Mouse (Mus musculus) limb, embryonic 12.5 days (tissue): ENCODE measurements around the gene Thrb. TPM values are rescaled to one million over a fixed set of nuclear protein-coding genes. Genes with fewer than 3 reads are reported as not detected.

Source experiments
- ATAC-seq: fragments of 200-750 bp; cut with Nextera tagmentation; 2 replicates; pipeline ENCODE4 v1.8.0; 2017; ENCODE audit warnings: low read depth, moderate TSS enrichment; ENCODE audit not compliant: insufficient number of reproducible peaks, insufficient read depth, low FRiP score, low TSS enrichment
- H3K27ac ChIP-seq: fragments of 300-500 bp; sonication (generic); 2 replicates; pipeline ENCODE4 v1.5.1; 2016; ENCODE audit warnings: mild to moderate bottlenecking, moderate library complexity
- H3K27me3 ChIP-seq: fragments of 300-500 bp; sonication (generic); 2 replicates; pipeline ENCODE4 v1.6.1; 2016; ENCODE audit warnings: mild to moderate bottlenecking, moderate library complexity
- H3K36me3 ChIP-seq: fragments of 300-500 bp; sonication (generic); 2 replicates; pipeline ENCODE4 v1.6.1; 2016; ENCODE audit warnings: mild to moderate bottlenecking, moderate library complexity
- H3K4me1 ChIP-seq: fragments of 300-500 bp; sonication (generic); replicated peaks from 2 replicates; pipeline ENCODE4 v1.6.1; 2016
- H3K4me2 ChIP-seq: fragments of 300-500 bp; sonication (generic); 2 replicates; pipeline ENCODE4 v1.6.1; 2016; ENCODE audit warnings: mild to moderate bottlenecking, moderate library complexity
- H3K4me3 ChIP-seq: fragments of 300-500 bp; sonication (generic); replicated peaks from 2 replicates; pipeline ENCODE4 v1.5.1; 2016; ENCODE audit warnings: mild to moderate bottlenecking
- H3K9ac ChIP-seq: fragments of 300-500 bp; sonication (generic); replicated peaks from 2 replicates; pipeline ENCODE4 v1.6.1; 2016; ENCODE audit warnings: mild to moderate bottlenecking, moderate library complexity
- H3K9me3 ChIP-seq: fragments of 300-500 bp; sonication (generic); 2 replicates; pipeline ENCODE4 v1.6.1; 2016; ENCODE audit warnings: mild to moderate bottlenecking, moderate library complexity
- WGBS: fragments of 180-500 bp; shearing (Covaris S2); methylation state at CpG from one replicate; pipeline ENCODE4 v1.1.7; 2016; 5-methylcytosine and 5-hydroxymethylcytosine counted together
- polyA plus RNA-seq: library from polyadenylated mRNA; unstranded; fragments of >200 nt; fragmentation: Nextera tagmentation; extraction: Ambion mirVana; gene quantifications from 2 replicates; pipeline ENCODE4 v1.2.1, GENCODE M21; 2016

The Thrb gene
- polyA plus RNA-seq, 1 experiment from 2014 or later: 0.48 TPM

GRCm38 (mm10) chr14:17845003-17845697 lies 185.1 kb downstream of the Thrb start:
- Histone ChIP-seq H3K27ac (no peak overlapping the region), H3K9me3 (no peaks in the 10 kb centered on the region), H3K27me3 (no peaks in the 10 kb centered on the region; the same call in 1 of the 2 replicates), H3K4me1 (no peaks in the 10 kb centered on the region), H3K4me2 (no peak overlapping the region), H3K36me3 (no peaks in the 10 kb centered on the region), H3K9ac (no peak overlapping the region), H3K4me3 (no peak overlapping the region)
- WGBS: 80% methylated on average over 5 of the region's 5 CpGs
- no peak for ATAC-seq

- Histone ChIP-seq H3K4me3 (no peak overlapping the region), H3K27ac (no peak overlapping the region), H3K9ac (no peak overlapping the region), H3K9me3 (no peaks in the 10 kb centered on the region), H3K36me3 (no peaks in the 10 kb centered on the region), H3K4me2 (no peak overlapping the region), H3K4me1 (no peaks in the 10 kb centered on the region), H3K27me3 (no peaks in the 10 kb centered on the region; the same call in 1 of the 2 replicates)
- 74% methylated on average over 6 of the region's 6 CpGs for WGBS
- no peak for ATAC-seq
These were observed 185.8 kb downstream of the Thrb start for GRCm38 (mm10) chr14:17845871-17846270.

DNA sequence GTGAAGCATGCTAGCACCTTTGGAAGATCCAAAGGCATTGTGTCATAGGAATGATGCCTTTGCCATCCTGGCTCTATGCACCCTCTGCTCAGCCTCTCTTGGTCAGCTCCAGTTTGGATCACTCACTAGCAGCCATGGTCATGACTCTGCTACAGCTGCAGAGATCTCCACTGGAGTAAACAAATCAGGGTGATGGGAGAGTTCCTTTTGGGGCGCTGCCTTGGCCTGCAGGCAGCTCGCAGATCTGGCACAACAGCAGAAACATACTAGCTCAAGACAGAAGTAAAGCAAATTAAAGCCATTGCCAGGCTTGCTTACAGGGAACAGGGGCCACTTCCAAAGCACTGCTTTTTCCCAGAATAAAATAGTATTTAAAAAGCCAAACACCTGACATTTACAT lies 186.6 kb downstream of the Thrb start:
- Histone ChIP-seq H3K27ac (no peak overlapping the region), H3K4me1 (no peaks in the 10 kb centered on the region), H3K9ac (no peak overlapping the region), H3K9me3 (no peaks in the 10 kb centered on the region), H3K36me3 (no peaks in the 10 kb centered on the region), H3K27me3 (no peaks in the 10 kb centered on the region; the same call in 1 of the 2 replicates), H3K4me2 (no peak overlapping the region), H3K4me3 (no peak overlapping the region)
- WGBS: 93% methylated on average over 2 of the region's 2 CpGs
- ATAC-seq: no peak

DNA sequence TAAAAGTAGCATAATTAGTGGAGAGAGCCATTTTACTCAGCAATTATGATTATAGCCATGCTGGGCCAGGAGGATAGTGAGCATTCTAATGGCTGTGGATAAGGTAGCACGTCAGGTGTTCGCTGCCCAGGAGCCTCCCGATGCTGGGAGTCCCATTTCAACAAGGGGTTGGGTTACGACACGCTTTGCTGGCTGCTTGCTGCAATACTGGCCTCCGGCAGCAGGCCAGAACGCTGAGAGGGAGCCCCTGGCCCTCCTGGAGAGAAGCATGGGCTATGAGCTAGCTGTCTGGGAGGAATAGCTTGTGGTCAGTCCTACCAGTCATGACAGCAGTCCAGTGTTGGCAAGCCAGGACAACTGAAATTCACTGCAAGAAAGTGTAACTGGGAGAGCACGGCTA lies 187.2 kb downstream of the Thrb start:
- no peaks in the 10 kb centered on the region for H3K4me1 ChIP-seq
- H3K4me3 ChIP-seq: no peak overlapping the region
- no peak; the same call in 1 of the 2 replicates for ATAC-seq
- 41% methylated on average over 8 of the region's 8 CpGs for WGBS
- no peaks in the 10 kb centered on the region; the same call in 1 of the 2 replicates for H3K27me3 ChIP-seq
- H3K27ac ChIP-seq: no peak overlapping the region
- no peak overlapping the region for H3K9ac ChIP-seq
- no peak overlapping the region for H3K4me2 ChIP-seq
- no peaks in the 10 kb centered on the region for H3K9me3 ChIP-seq
- no peaks in the 10 kb centered on the region for H3K36me3 ChIP-seq

GRCm38 (mm10) chr14:17850355-17850754 lies 190.3 kb downstream of the Thrb start:
- WGBS: 52% methylated on average over 4 of the region's 4 CpGs
- Histone ChIP-seq H3K4me1 (no peaks in the 10 kb centered on the region), H3K4me3 (no peak overlapping the region), H3K36me3 (no peaks in the 10 kb centered on the region), H3K4me2 (no peak overlapping the region), H3K27me3 (no peaks in the 10 kb centered on the region; the same call in 1 of the 2 replicates), H3K9ac (no peak overlapping the region), H3K9me3 (no peaks in the 10 kb centered on the region), H3K27ac (no peak overlapping the region)
- no peak for ATAC-seq

DNA sequence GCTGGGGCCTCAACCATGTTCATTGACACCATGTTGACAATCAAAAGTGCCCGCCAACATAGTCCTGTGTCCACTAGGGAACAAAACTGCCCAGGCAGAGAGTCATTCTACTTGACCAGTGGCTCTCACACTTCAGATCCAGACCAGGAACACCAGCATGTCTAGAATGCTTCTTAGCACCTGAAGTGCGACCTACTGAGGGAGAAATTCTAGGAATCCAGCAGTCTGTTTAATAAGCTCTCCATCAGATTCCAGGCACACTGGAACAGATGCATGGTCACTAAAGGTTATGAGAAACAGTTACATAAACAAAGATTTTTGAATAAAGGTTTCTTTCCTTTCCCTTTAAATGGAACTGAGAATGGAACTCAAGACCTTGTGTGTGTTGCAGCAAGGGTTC lies 192.2 kb downstream of the Thrb start:
- H3K4me3 ChIP-seq: no peak overlapping the region
- H3K36me3 ChIP-seq: no peaks in the 10 kb centered on the region
- H3K4me1 ChIP-seq: no peaks in the 10 kb centered on the region
- ATAC-seq: no peak
- H3K27me3 ChIP-seq: no peaks in the 10 kb centered on the region; the same call in 1 of the 2 replicates
- H3K4me2 ChIP-seq: no peak overlapping the region
- no peak overlapping the region for H3K27ac ChIP-seq
- no peaks in the 10 kb centered on the region for H3K9me3 ChIP-seq
- WGBS: 82% methylated on average over 2 of the region's 2 CpGs
- H3K9ac ChIP-seq: no peak overlapping the region

- Histone ChIP-seq H3K27me3 (no peaks in the 10 kb centered on the region), H3K9me3 (no peaks in the 10 kb centered on the region), H3K4me3 (no peak overlapping the region), H3K4me1 (no peaks in the 10 kb centered on the region), H3K36me3 (no peaks in the 10 kb centered on the region), H3K4me2 (no peak overlapping the region), H3K27ac (no peak overlapping the region), H3K9ac (no peak overlapping the region)
- no peak for ATAC-seq
- 61% methylated on average over 5 of the region's 5 CpGs for WGBS
These were observed 199.8 kb downstream of the Thrb start for GRCm38 (mm10) chr14:17859790-17860385.

DNA sequence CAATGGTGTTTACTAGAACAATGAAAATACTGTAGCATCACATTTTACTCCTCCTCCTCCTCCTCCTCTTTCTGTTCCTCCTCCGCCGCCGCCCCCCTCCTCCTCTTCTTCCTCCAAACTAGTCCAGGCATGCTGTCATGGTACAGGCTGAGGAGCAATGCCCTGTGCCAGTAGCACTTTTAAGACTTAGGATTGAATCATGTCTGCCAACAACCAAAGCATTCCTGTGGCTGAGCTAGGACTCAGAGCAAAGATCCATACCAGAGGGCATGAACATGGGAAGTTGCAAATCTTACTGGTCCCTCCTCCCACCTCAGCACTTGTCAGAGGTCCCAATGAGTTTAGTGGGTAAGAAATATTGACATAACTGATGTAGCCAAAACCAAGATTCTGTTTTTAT lies 202.6 kb downstream of the Thrb start:
- ATAC-seq: no peak
- WGBS: 70% methylated on average over 3 of the region's 3 CpGs
- Histone ChIP-seq H3K9ac (no peak overlapping the region), H3K4me3 (no peak overlapping the region), H3K9me3 (no peaks in the 10 kb centered on the region), H3K36me3 (no peaks in the 10 kb centered on the region), H3K4me2 (no peak overlapping the region), H3K4me1 (no peaks in the 10 kb centered on the region), H3K27me3 (no peaks in the 10 kb centered on the region), H3K27ac (no peak overlapping the region)

- 72% methylated on average over 6 of the region's 6 CpGs for WGBS
- no peak for ATAC-seq
- Histone ChIP-seq H3K36me3 (no peaks in the 10 kb centered on the region), H3K4me1 (no peaks in the 10 kb centered on the region), H3K9ac (no peak overlapping the region), H3K9me3 (no peaks in the 10 kb centered on the region), H3K27me3 (no peaks in the 10 kb centered on the region), H3K4me2 (no peak overlapping the region), H3K27ac (no peak overlapping the region), H3K4me3 (no peak overlapping the region)
These were observed 203.8 kb downstream of the Thrb start for GRCm38 (mm10) chr14:17863701-17864320.

GRCm38 (mm10) chr14:17868326-17868725 lies 208.3 kb downstream of the Thrb start:
- ATAC-seq: no peak
- no peaks in the 10 kb centered on the region for H3K27me3 ChIP-seq
- H3K9ac ChIP-seq: no peak overlapping the region
- H3K4me3 ChIP-seq: no peak overlapping the region
- H3K4me1 ChIP-seq: no peaks in the 10 kb centered on the region
- no peak overlapping the region for H3K27ac ChIP-seq
- 53% methylated on average over 6 of the region's 6 CpGs for WGBS
- no peaks in the 10 kb centered on the region for H3K9me3 ChIP-seq
- no peaks in the 10 kb centered on the region for H3K36me3 ChIP-seq
- H3K4me2 ChIP-seq: no peak overlapping the region

- Histone ChIP-seq H3K27ac (no peak overlapping the region), H3K27me3 (no peaks in the 10 kb centered on the region), H3K4me1 (no peaks in the 10 kb centered on the region), H3K36me3 (no peaks in the 10 kb centered on the region), H3K9ac (no peak overlapping the region), H3K4me3 (no peak overlapping the region), H3K9me3 (no peaks in the 10 kb centered on the region), H3K4me2 (no peak overlapping the region)
- WGBS: 74% methylated on average over 2 of the region's 2 CpGs
- no peak for ATAC-seq
These were observed 215.9 kb downstream of the Thrb start for GRCm38 (mm10) chr14:17875946-17876345.
